Comparison of ENCODE assay signal across 10 mouse cellular contexts in genomic region chr5:140723822-140724221, GRCm38 (mm10). TPM values are rescaled to one million over a fixed set of nuclear protein-coding genes. Genes with fewer than 3 reads are reported as not detected.
DNase-seq lines count a peak whose midpoint lies in the region; ATAC-seq and TF ChIP-seq lines count a peak whose summit lies in the region.
"Had no signal": no experiment of that assay in that cellular context is flagged by ENCODE, and none has a peak within 500 bp of the region (broad histone marks: within the 10 kb centered on the region; RNA-seq: fewer than 3 reads in every experiment).

Amz1 (plus strand) TSS chr5:140724127.

- no peak for TF ChIP-seq CTCF in lung, adult 2 months (IDR thresholded peaks at IDR 0.05; ENCODE audit: insufficient read depth, low read length)

- H3K4me3 ChIP-seq in lung, adult 2 months (replicated peaks; ENCODE audit: extremely low read depth, low read depth, low read length) = no peak within 1 kb of the TSS
- H3K4me3 ChIP-seq: embryonic facial prominence, embryonic 13.5 days had no signal

- ATAC-seq in frontal cortex, adult (ENCODE audit: low TSS enrichment) = peak; percentile 75
- ATAC-seq in activated CD4-positive, CD25-positive, alpha-beta regulatory T cell, adult 4 months = no peak

- no peak for TF ChIP-seq POLR2A in lung, adult 2 months (IDR thresholded peaks at IDR 0.05; ENCODE audit: borderline replicate concordance, extremely low read depth, low read depth, low read length)

- no peak for DNase-seq in lung, adult 2 months
- no peak for DNase-seq in lung, adult 18-20 months
- peak in 1 of 2 experiments; percentile 80 for DNase-seq in left cerebral cortex, adult 8-10 months (ENCODE audit: low spot score in 2 of 2)
- peak; percentile 78 to 84 for DNase-seq in right cerebral cortex, adult 2 months (ENCODE audit: low spot score in 2 of 2)
- DNase-seq in adipocyte (ENCODE audit: low spot score) = no peak
- DNase-seq in lung, postnatal 4 days = no peak
- DNase-seq: adrenal gland, adult 2 months had no signal

- H3K4me1 ChIP-seq in lung, adult 2 months (ENCODE audit: control insufficient read depth, insufficient read depth, low read length) = no peaks in the 10 kb centered on the region
- H3K4me1 ChIP-seq: embryonic facial prominence, embryonic 13.5 days had no signal

- whole genome bisulfite sequencing in lung, adult 2 months = 65% methylated on average over 13 of the region's 13 CpGs

RNA-seq across cellular contexts. Expression of gene Amz1, which starts in this region (rescaled TPM):
- polyA plus RNA-seq in lung, adult 2 months (2012; rRNA removed) = 13.3 and 14.8 TPM in 2 replicates
- 10 to 100 TPM; 21.0 to 28.7 (median 24.7) TPM for total RNA-seq in left cerebral cortex, adult 8-10 months (2022)
- under 1 TPM in 1 of 2 experiments, not detected in 1; 0.17 TPM for polyA plus RNA-seq in activated CD4-positive, CD25-positive, alpha-beta regulatory T cell, adult 4 months (2017; shearing (Covaris generic))

Comparison
In these comparisons a context has a peak if more than half of its experiments do, and no peak if none do; other contexts are left out.
1. RNA of gene Amz1 (polyA plus RNA-seq): 13.3 to 14.8 TPM in lung, adult 2 months; 0.17 TPM in activated CD4-positive, CD25-positive, alpha-beta regulatory T cell, adult 4 months; every median in the first group is over 10 times any median in the second.
2. DNase-seq: peak in right cerebral cortex, adult 2 months (2 of 2); none in lung, adult 2 months (single experiment), lung, adult 18-20 months (0 of 2), adipocyte (single experiment) and lung, postnatal 4 days (0 of 2).